Mouse (Mus musculus): ENCODE data around the gene Pole2.

DNA sequence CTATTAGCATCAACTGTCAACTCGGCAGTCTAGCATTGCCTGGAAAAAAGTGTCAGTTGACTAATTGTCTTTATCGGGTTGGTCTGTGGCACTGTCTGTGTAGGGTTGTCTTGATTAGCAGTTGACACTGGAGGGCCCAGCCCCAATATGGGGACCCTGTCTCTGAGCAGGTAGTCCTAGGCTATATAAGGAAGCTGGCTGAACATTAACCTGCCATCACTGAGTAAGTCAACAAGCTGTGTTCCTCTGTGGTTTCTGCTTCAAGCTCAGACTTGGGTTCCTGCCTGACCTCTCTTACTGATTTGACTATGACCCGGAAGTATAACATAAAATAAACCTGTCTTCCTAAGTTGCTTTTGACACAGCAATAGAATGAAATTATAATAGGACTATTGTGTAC lies 52.0 kb downstream of the Pole2 start:
- TF ChIP-seq CTCF (IDR thresholded peaks at IDR 0.05; ENCODE audit: extremely low read depth, insufficient read depth, insufficient read length, insufficient replicate concordance) (no peak), POLR2A (IDR thresholded peaks at IDR 0.05; ENCODE audit: low read depth, low read length) (no peak)
